Mouse (Mus musculus): ENCODE measurements around the gene Cacna1g.

DNA sequence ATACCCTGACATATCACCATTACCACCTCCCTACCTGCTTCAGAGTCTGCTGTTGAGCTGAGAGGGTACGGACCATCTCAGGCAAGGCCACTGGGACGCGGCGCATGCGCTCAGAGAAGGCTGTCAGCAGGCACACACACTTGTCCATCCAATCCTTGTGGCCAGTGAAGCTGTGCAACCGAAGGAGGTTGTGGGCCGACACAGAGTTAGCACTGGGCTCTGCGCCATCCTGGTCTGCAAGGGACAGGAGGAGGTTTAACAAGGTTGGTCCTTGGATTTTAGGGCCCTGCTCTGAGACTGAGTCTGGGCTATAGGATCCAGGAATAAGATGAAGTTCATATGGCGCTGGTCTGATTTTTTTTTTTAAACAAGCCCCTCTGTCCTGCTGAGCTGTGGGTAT, 6.4 kb upstream of the Cacna1g start:
- no peak for TF ChIP-seq EP300 (IDR thresholded peaks at IDR 0.05; ENCODE audit: low read depth)
- TF ChIP-seq CTCF (IDR thresholded peaks at IDR 0.05; ENCODE audit: low read depth), result no peak

Data from liver, postnatal 0 days (tissue).